Mouse (Mus musculus): Measurements from ENCODE around the gene Spcs2. TPM values are rescaled to one million over a fixed set of nuclear protein-coding genes. Genes with fewer than 3 reads are reported as not detected.

Spcs2 gene
- polyA plus RNA-seq, 1 experiment from 2014 or later, result 380 TPM

GRCm38 (mm10) chr7:99890168-99890755 lies 27.0 kb upstream of the Spcs2 start:
- no peaks in the 10 kb centered on the region for H3K9me3 ChIP-seq
- H3K27me3 ChIP-seq, result no peaks in the 10 kb centered on the region
- ATAC-seq (ENCODE audit: low FRiP score, low read depth), result no peak
- no peak overlapping the region for H3K27ac ChIP-seq
- H3K36me3 ChIP-seq, result no peaks in the 10 kb centered on the region
- no peak overlapping the region for H3K4me2 ChIP-seq (replicated peaks)
- H3K4me1 ChIP-seq, result peaks cover 6% of the 10 kb centered on the region; the same call in 1 of the 2 replicates
- no peak overlapping the region for H3K9ac ChIP-seq
- no peak overlapping the region for H3K4me3 ChIP-seq
- WGBS, result 56% methylated on average over 3 of the region's 3 CpGs

- no peak for ATAC-seq (ENCODE audit: low FRiP score, low read depth)
- WGBS, result 44% methylated on average over 10 of the region's 10 CpGs
- no peaks in the 10 kb centered on the region for H3K9me3 ChIP-seq
Observed at GRCm38 (mm10) chr7:99889175-99889880, 26.1 kb upstream of the Spcs2 start.

GRCm38 (mm10) chr7:99887743-99888142 lies 24.5 kb upstream of the Spcs2 start:
- ATAC-seq (ENCODE audit: low FRiP score, low read depth), result no peak
- Histone ChIP-seq H3K4me3 (no peak overlapping the region), H3K4me2 (replicated peaks) (no peak overlapping the region), H3K9ac (no peak overlapping the region), H3K4me1 (0 out of 2 replicates have a peak, but pooled peaks cover 2% of the 10 kb centered on the region), H3K27me3 (no peaks in the 10 kb centered on the region), H3K36me3 (no peaks in the 10 kb centered on the region), H3K27ac (no peak overlapping the region), H3K9me3 (no peaks in the 10 kb centered on the region)

More at GRCm38 (mm10) chr7:99889175-99889880, 26.1 kb upstream of the Spcs2 start:
- Histone ChIP-seq H3K4me1 (0 out of 2 replicates have a peak, but pooled peaks cover 2% of the 10 kb centered on the region), H3K9ac (no peak overlapping the region), H3K4me3 (no peak overlapping the region), H3K27me3 (no peaks in the 10 kb centered on the region), H3K27ac (no peak overlapping the region), H3K4me2 (replicated peaks) (no peak overlapping the region), H3K36me3 (no peaks in the 10 kb centered on the region)

- Histone ChIP-seq H3K4me1 (0 out of 2 replicates have a peak, but pooled peaks cover 2% of the 10 kb centered on the region), H3K9ac (no peak overlapping the region), H3K9me3 (no peaks in the 10 kb centered on the region), H3K27ac (no peak overlapping the region), H3K4me3 (no peak overlapping the region), H3K27me3 (no peaks in the 10 kb centered on the region), H3K36me3 (no peaks in the 10 kb centered on the region), H3K4me2 (replicated peaks) (no peak overlapping the region)
- ATAC-seq (ENCODE audit: low FRiP score, low read depth), result no peak
- WGBS, result 56% methylated on average over 2 of the region's 2 CpGs
Observed at GRCm38 (mm10) chr7:99887230-99887735, 24.0 kb upstream of the Spcs2 start.

- Histone ChIP-seq H3K27me3 (no peaks in the 10 kb centered on the region), H3K4me2 (replicated peaks) (no peak overlapping the region), H3K9me3 (no peaks in the 10 kb centered on the region), H3K4me3 (no peak overlapping the region), H3K36me3 (no peaks in the 10 kb centered on the region), H3K4me1 (no peaks in the 10 kb centered on the region), H3K27ac (no peak overlapping the region), H3K9ac (no peak overlapping the region)
- no peak for ATAC-seq (ENCODE audit: low FRiP score, low read depth)
- 70% methylated on average over 2 of the region's 2 CpGs for WGBS
Observed at GRCm38 (mm10) chr7:99878254-99878653, 15.0 kb upstream of the Spcs2 start.

- H3K9ac ChIP-seq, result no peak overlapping the region
- H3K27me3 ChIP-seq, result no peaks in the 10 kb centered on the region
- no peak for ATAC-seq (ENCODE audit: low FRiP score, low read depth)
- no peak overlapping the region for H3K27ac ChIP-seq
- H3K9me3 ChIP-seq, result no peaks in the 10 kb centered on the region
- no peak overlapping the region for H3K4me3 ChIP-seq
- H3K4me2 ChIP-seq (replicated peaks), result no peak overlapping the region
- no peaks in the 10 kb centered on the region for H3K36me3 ChIP-seq
- no peaks in the 10 kb centered on the region for H3K4me1 ChIP-seq
- 1% methylated on average over 3 of the region's 3 CpGs for WGBS
Observed at GRCm38 (mm10) chr7:99876345-99876744, 13.1 kb upstream of the Spcs2 start.

GRCm38 (mm10) chr7:99875891-99876290 lies 12.6 kb upstream of the Spcs2 start:
- Histone ChIP-seq H3K4me3 (no peak overlapping the region), H3K27ac (no peak overlapping the region), H3K4me1 (no peaks in the 10 kb centered on the region), H3K9ac (no peak overlapping the region), H3K4me2 (replicated peaks) (no peak overlapping the region), H3K36me3 (no peaks in the 10 kb centered on the region), H3K9me3 (no peaks in the 10 kb centered on the region), H3K27me3 (no peaks in the 10 kb centered on the region)
- 26% methylated on average over 5 of the region's 5 CpGs for WGBS
- no peak for ATAC-seq (ENCODE audit: low FRiP score, low read depth)

- no peak for ATAC-seq (ENCODE audit: low FRiP score, low read depth)
- Histone ChIP-seq H3K9ac (no peak overlapping the region), H3K4me1 (no peaks in the 10 kb centered on the region), H3K4me2 (replicated peaks) (no peak overlapping the region), H3K27ac (no peak overlapping the region), H3K9me3 (no peaks in the 10 kb centered on the region), H3K36me3 (no peaks in the 10 kb centered on the region), H3K27me3 (no peaks in the 10 kb centered on the region), H3K4me3 (no peak overlapping the region)
- WGBS, result 72% methylated on average over 6 of the region's 6 CpGs
Observed at GRCm38 (mm10) chr7:99873965-99874364, 10.7 kb upstream of the Spcs2 start.

GRCm38 (mm10) chr7:99869296-99869695 lies 6.0 kb upstream of the Spcs2 start:
- no peaks in the 10 kb centered on the region for H3K36me3 ChIP-seq
- no peak overlapping the region for H3K4me3 ChIP-seq
- no peak overlapping the region for H3K9ac ChIP-seq
- no peaks in the 10 kb centered on the region for H3K27me3 ChIP-seq
- 69% methylated on average over 4 of the region's 4 CpGs for WGBS
- no peak for ATAC-seq (ENCODE audit: low FRiP score, low read depth)
- no peak overlapping the region for H3K4me2 ChIP-seq (replicated peaks)
- H3K9me3 ChIP-seq, result no peaks in the 10 kb centered on the region
- H3K4me1 ChIP-seq, result peaks cover 8% of the 10 kb centered on the region
- H3K27ac ChIP-seq, result no peak overlapping the region

GRCm38 (mm10) chr7:99865219-99865618 lies 2.0 kb upstream of the Spcs2 start:
- Histone ChIP-seq H3K4me2 (replicated peaks) (no peak overlapping the region), H3K9me3 (no peaks in the 10 kb centered on the region)

GRCm38 (mm10) chr7:99864241-99865028 lies 1.2 kb upstream of the Spcs2 start:
- Histone ChIP-seq H3K36me3 (no peaks in the 10 kb centered on the region), H3K4me1 (peaks cover 8% of the 10 kb centered on the region), H3K9me3 (no peaks in the 10 kb centered on the region), H3K9ac (no peak overlapping the region), H3K4me2 (replicated peaks) (no peak overlapping the region), H3K4me3 (no peak overlapping the region), H3K27me3 (no peaks in the 10 kb centered on the region), H3K27ac (no peak overlapping the region)
- WGBS, result 74% methylated on average over 10 of the region's 11 CpGs
- no peak for ATAC-seq (ENCODE audit: low FRiP score, low read depth)

More at GRCm38 (mm10) chr7:99865219-99865618, 2.0 kb upstream of the Spcs2 start:
- Histone ChIP-seq H3K27me3 (no peaks in the 10 kb centered on the region), H3K36me3 (no peaks in the 10 kb centered on the region), H3K9ac (no peak overlapping the region), H3K4me1 (peaks cover 8% of the 10 kb centered on the region), H3K4me3 (no peak overlapping the region), H3K27ac (no peak overlapping the region)
- 56% methylated on average over 3 of the region's 3 CpGs for WGBS
- ATAC-seq (ENCODE audit: low FRiP score, low read depth), result no peak
